Mouse (Mus musculus): ENCODE results near the gene Mob3b. TPM values are rescaled to one million over a fixed set of nuclear protein-coding genes. Genes with fewer than 3 reads are reported as not detected.
A peak's percentile ranks its signal among the peaks of the same experiment; 100 is the strongest.

Gene Mob3b
- polyA plus RNA-seq, 1 experiment from 2014 or later, result 13.1 TPM

- no peak overlapping the region for H3K27ac ChIP-seq
- H3K4me1 ChIP-seq (replicated peaks), result peaks cover 19% of the 10 kb centered on the region
- no peak overlapping the region for H3K4me3 ChIP-seq
- no peaks in the 10 kb centered on the region for H3K27me3 ChIP-seq (ENCODE audit: insufficient read depth, poor library complexity, severe bottlenecking)
- 83% methylated on average over 6 of the region's 6 CpGs for WGBS
- H3K36me3 ChIP-seq, result no peaks in the 10 kb centered on the region
- no peak for DNase-seq (ENCODE audit: low spot score)
- H3K9me3 ChIP-seq, result no peaks in the 10 kb centered on the region
Measured at GRCm38 (mm10) chr4:35140317-35140716, 17.0 kb downstream of the Mob3b start.

GRCm38 (mm10) chr4:35138077-35138476, 19.2 kb downstream of the Mob3b start:
- Histone ChIP-seq H3K4me1 (replicated peaks) (peaks cover 19% of the 10 kb centered on the region), H3K4me3 (no peak overlapping the region), H3K27me3 (ENCODE audit: insufficient read depth, poor library complexity, severe bottlenecking) (no peaks in the 10 kb centered on the region), H3K27ac (no peak overlapping the region), H3K36me3 (no peaks in the 10 kb centered on the region), H3K9me3 (no peaks in the 10 kb centered on the region)
- DNase-seq (ENCODE audit: low spot score), result no peak
- 36% methylated on average over 6 of the region's 6 CpGs for WGBS

GRCm38 (mm10) chr4:35136996-35137395, 20.3 kb downstream of the Mob3b start:
- H3K36me3 ChIP-seq, result no peaks in the 10 kb centered on the region; the same call in 1 of the 2 replicates
- H3K27me3 ChIP-seq (ENCODE audit: insufficient read depth, poor library complexity, severe bottlenecking), result no peaks in the 10 kb centered on the region
- no peak for DNase-seq (ENCODE audit: low spot score)
- H3K9me3 ChIP-seq, result no peaks in the 10 kb centered on the region
- H3K4me1 ChIP-seq (replicated peaks), result peaks cover 19% of the 10 kb centered on the region
- no peak overlapping the region for H3K4me3 ChIP-seq
- no peak overlapping the region for H3K27ac ChIP-seq
- 90% methylated on average over 8 of the region's 8 CpGs for WGBS

GRCm38 (mm10) chr4:35135806-35136205, 21.5 kb downstream of the Mob3b start:
- no peak overlapping the region for H3K4me3 ChIP-seq
- H3K27ac ChIP-seq, result 0 out of 2 replicates have a peak overlapping the region, but pooled peaks have one; percentile 30
- no peaks in the 10 kb centered on the region for H3K27me3 ChIP-seq (ENCODE audit: insufficient read depth, poor library complexity, severe bottlenecking)
- 76% methylated on average over 4 of the region's 4 CpGs for WGBS
- peaks cover 23% of the 10 kb centered on the region for H3K4me1 ChIP-seq (replicated peaks)
- no peaks in the 10 kb centered on the region; the same call in 1 of the 2 replicates for H3K36me3 ChIP-seq
- no peaks in the 10 kb centered on the region for H3K9me3 ChIP-seq
- no peak for DNase-seq (ENCODE audit: low spot score)

- DNase-seq (ENCODE audit: low spot score), result no peak
- no peaks in the 10 kb centered on the region; the same call in 1 of the 2 replicates for H3K36me3 ChIP-seq
- no peak overlapping the region for H3K27ac ChIP-seq
- H3K9me3 ChIP-seq, result no peaks in the 10 kb centered on the region
- no peaks in the 10 kb centered on the region for H3K27me3 ChIP-seq (ENCODE audit: insufficient read depth, poor library complexity, severe bottlenecking)
- H3K4me1 ChIP-seq (replicated peaks), result peaks cover 28% of the 10 kb centered on the region
- WGBS, result 83% methylated on average over 15 of the region's 15 CpGs
- no peak overlapping the region for H3K4me3 ChIP-seq
Measured at GRCm38 (mm10) chr4:35134846-35135611, 22.3 kb downstream of the Mob3b start.

GRCm38 (mm10) chr4:35133411-35133810, 23.9 kb downstream of the Mob3b start:
- no peak for DNase-seq (ENCODE audit: low spot score)
- Histone ChIP-seq H3K4me1 (replicated peaks) (peaks cover 44% of the 10 kb centered on the region), H3K9me3 (no peaks in the 10 kb centered on the region), H3K27me3 (ENCODE audit: insufficient read depth, poor library complexity, severe bottlenecking) (no peaks in the 10 kb centered on the region), H3K36me3 (no peaks in the 10 kb centered on the region; the same call in 1 of the 2 replicates), H3K4me3 (no peak overlapping the region), H3K27ac (no peak overlapping the region)
- 90% methylated on average over 4 of the region's 4 CpGs for WGBS

GRCm38 (mm10) chr4:35131592-35131991, 25.7 kb downstream of the Mob3b start:
- DNase-seq (ENCODE audit: low spot score), result no peak
- H3K36me3 ChIP-seq, result no peaks in the 10 kb centered on the region; the same call in 1 of the 2 replicates
- no peak overlapping the region for H3K27ac ChIP-seq
- peaks cover 54% of the 10 kb centered on the region for H3K4me1 ChIP-seq (replicated peaks)
- no peaks in the 10 kb centered on the region for H3K9me3 ChIP-seq
- no peak overlapping the region for H3K4me3 ChIP-seq
- 80% methylated on average over 4 of the region's 4 CpGs for WGBS
- H3K27me3 ChIP-seq (ENCODE audit: insufficient read depth, poor library complexity, severe bottlenecking), result no peaks in the 10 kb centered on the region

GRCm38 (mm10) chr4:35130411-35130948, 26.8 kb downstream of the Mob3b start:
- Histone ChIP-seq H3K4me1 (replicated peaks) (peaks cover 54% of the 10 kb centered on the region), H3K36me3 (no peaks in the 10 kb centered on the region; the same call in 1 of the 2 replicates), H3K4me3 (no peak overlapping the region), H3K27me3 (ENCODE audit: insufficient read depth, poor library complexity, severe bottlenecking) (no peaks in the 10 kb centered on the region), H3K27ac (peak overlapping the region; percentile 45; the same call in 1 of the 2 replicates), H3K9me3 (no peaks in the 10 kb centered on the region)
- WGBS, result 74% methylated on average over 6 of the region's 6 CpGs
- no peak for DNase-seq (ENCODE audit: low spot score)

- H3K36me3 ChIP-seq, result no peaks in the 10 kb centered on the region; the same call in 1 of the 2 replicates
- DNase-seq (ENCODE audit: low spot score), result no peak
- peaks cover 81% of the 10 kb centered on the region for H3K4me1 ChIP-seq (replicated peaks)
- H3K4me3 ChIP-seq, result no peak overlapping the region
- H3K27me3 ChIP-seq (ENCODE audit: insufficient read depth, poor library complexity, severe bottlenecking), result no peaks in the 10 kb centered on the region
- 34% methylated on average over 6 of the region's 6 CpGs for WGBS
- H3K9me3 ChIP-seq, result no peaks in the 10 kb centered on the region
- H3K27ac ChIP-seq, result peak overlapping the region; percentile 69
Measured at GRCm38 (mm10) chr4:35127759-35128158, 29.5 kb downstream of the Mob3b start.

GRCm38 (mm10) chr4:35126776-35127175, 30.5 kb downstream of the Mob3b start:
- Histone ChIP-seq H3K4me1 (replicated peaks) (peaks cover 91% of the 10 kb centered on the region), H3K27ac (peak overlapping the region; percentile 86), H3K4me3 (no peak overlapping the region)

GRCm38 (mm10) chr4:35125299-35125777, 31.9 kb downstream of the Mob3b start:
- peak; percentile 79 for DNase-seq (ENCODE audit: low spot score)
- Histone ChIP-seq H3K27me3 (ENCODE audit: insufficient read depth, poor library complexity, severe bottlenecking) (no peaks in the 10 kb centered on the region), H3K27ac (peak overlapping the region; percentile 86), H3K4me1 (replicated peaks) (peaks cover 95% of the 10 kb centered on the region), H3K9me3 (no peaks in the 10 kb centered on the region), H3K4me3 (peak overlapping the region; percentile 22), H3K36me3 (no peaks in the 10 kb centered on the region)
- 1% methylated on average over 6 of the region's 6 CpGs for WGBS

More at GRCm38 (mm10) chr4:35126776-35127175, 30.5 kb downstream of the Mob3b start:
- Histone ChIP-seq H3K36me3 (no peaks in the 10 kb centered on the region; the same call in 1 of the 2 replicates), H3K27me3 (ENCODE audit: insufficient read depth, poor library complexity, severe bottlenecking) (no peaks in the 10 kb centered on the region), H3K9me3 (no peaks in the 10 kb centered on the region)
- peak; percentile 43 for DNase-seq (ENCODE audit: low spot score)
- 50% methylated on average over 9 of the region's 9 CpGs for WGBS

- Histone ChIP-seq H3K4me3 (no peak overlapping the region), H3K4me1 (replicated peaks) (peaks cover 82% of the 10 kb centered on the region), H3K36me3 (no peaks in the 10 kb centered on the region), H3K9me3 (no peaks in the 10 kb centered on the region), H3K27me3 (ENCODE audit: insufficient read depth, poor library complexity, severe bottlenecking) (no peaks in the 10 kb centered on the region), H3K27ac (peak overlapping the region; percentile 86)
- no peak for DNase-seq (ENCODE audit: low spot score)
- 80% methylated on average over 11 of the region's 11 CpGs for WGBS
Measured at GRCm38 (mm10) chr4:35124027-35124426, 33.3 kb downstream of the Mob3b start.

GRCm38 (mm10) chr4:35123087-35123486, 34.2 kb downstream of the Mob3b start:
- no peaks in the 10 kb centered on the region for H3K9me3 ChIP-seq
- peak overlapping the region; percentile 50 for H3K27ac ChIP-seq
- DNase-seq (ENCODE audit: low spot score), result no peak
- H3K27me3 ChIP-seq (ENCODE audit: insufficient read depth, poor library complexity, severe bottlenecking), result no peaks in the 10 kb centered on the region
- H3K4me1 ChIP-seq (replicated peaks), result peaks cover 72% of the 10 kb centered on the region
- H3K36me3 ChIP-seq, result no peaks in the 10 kb centered on the region
- no peak overlapping the region for H3K4me3 ChIP-seq
- 71% methylated on average over 5 of the region's 5 CpGs for WGBS

Data from hindbrain, embryonic 10.5 days (tissue).